Mouse (Mus musculus) MEL (cell line): Measurements from ENCODE around the gene Pclaf. TPM values are rescaled to one million over a fixed set of nuclear protein-coding genes. Genes with fewer than 3 reads are reported as not detected.

Experiments
- DNase-seq: peaks from one replicate; pipeline ENCODE4 v3.0.0; 2011; ENCODE audit warnings: low read depth, low spot score
- H3K27ac ChIP-seq: 2 replicates; pipeline ENCODE4 v1.5.1; 2012; ENCODE audit warnings: low read depth, mild to moderate bottlenecking, control low read depth, low read length, moderate library complexity; ENCODE audit not compliant: control insufficient read depth
- H3K27me3 ChIP-seq, 2 experiments: fragments of 150-350 bp in 1 of 2; sonication (generic) in 1 of 2; 2 replicates each; pipeline ENCODE4 v1.6.1; 2012; ENCODE audit warnings: low read length in 2 of 2, mild to moderate bottlenecking in 2 of 2, improper control_type of control experiment in 1 of 2, moderate library complexity in 1 of 2; ENCODE audit not compliant: insufficient read depth in 2 of 2, control insufficient read depth in 1 of 2
- H3K36me3 ChIP-seq, 2 experiments: 2 replicates each; pipeline ENCODE4 v1.6.1; 2012 to 2014; ENCODE audit warnings: low read length in 2 of 2, improper control_type of control experiment in 1 of 2, inconsistent platforms in 1 of 2, mild to moderate bottlenecking in 1 of 2; ENCODE audit not compliant: insufficient read depth in 2 of 2, control insufficient read depth in 1 of 2
- H3K4me1 ChIP-seq, 2 experiments: fragments of 150-350 bp in 1 of 2; sonication (generic) in 1 of 2; 2 replicates each; pipeline ENCODE4 v1.6.1; 2012; ENCODE audit warnings: low read length in 2 of 2, improper control_type of control experiment in 1 of 2, mild to moderate bottlenecking in 1 of 2; ENCODE audit not compliant: insufficient read depth in 2 of 2, control insufficient read depth in 1 of 2
- H3K4me3 ChIP-seq, 2 experiments: fragments of 150-350 bp in 1 of 2; sonication (generic) in 1 of 2; 2 replicates each; pipeline ENCODE4 v1.5.1; 2012; ENCODE audit warnings: low read depth in 2 of 2, low read length in 2 of 2, mild to moderate bottlenecking in 2 of 2, moderate library complexity in 2 of 2, control low read depth in 1 of 2, improper control_type of control experiment in 1 of 2; ENCODE audit not compliant: control insufficient read depth in 1 of 2, insufficient read depth in 1 of 2
- H3K79me2 ChIP-seq: 2 replicates; pipeline ENCODE4 v1.6.1; 2012; ENCODE audit warnings: mild to moderate bottlenecking, low read length, moderate library complexity; ENCODE audit not compliant: control insufficient read depth, poor library complexity, insufficient read depth
- H3K9ac ChIP-seq: 2 replicates; pipeline ENCODE4 v1.6.1; 2012; ENCODE audit warnings: low read depth, mild to moderate bottlenecking, control low read depth, low read length, moderate library complexity; ENCODE audit not compliant: control insufficient read depth, poor library complexity, severe bottlenecking
- H3K9me3 ChIP-seq: fragments of 150-350 bp; sonication (generic); replicated peaks from 2 replicates; pipeline ENCODE4 v1.6.1; 2012; ENCODE audit warnings: mild to moderate bottlenecking, low read length, improper control_type of control experiment, moderate library complexity; ENCODE audit not compliant: insufficient read depth
- BHLHE40 ChIP-seq: IDR thresholded peaks from 2 replicates; pipeline ENCODE4 v1.6.1; 2012; ENCODE audit warnings: low read depth, mild to moderate bottlenecking, inconsistent platforms, low read length, improper control_type of control experiment, borderline replicate concordance
- CHD1 ChIP-seq: IDR thresholded peaks from 2 replicates; pipeline ENCODE4 v1.6.1; 2012; ENCODE audit warnings: low read depth, mild to moderate bottlenecking, inconsistent platforms, low read length, improper control_type of control experiment
- CHD2 ChIP-seq: IDR thresholded peaks from 2 replicates; pipeline ENCODE4 v1.6.1; 2011; ENCODE audit warnings: low read length, improper control_type of control experiment
- CTCF ChIP-seq, 3 experiments: IDR thresholded peaks in 2 of 3; conservative IDR thresholded peaks in 1 of 3; 2 replicates each; pipeline ENCODE4 v1.5.1; 2011 to 2012; ENCODE audit warnings: low read length in 3 of 3, low read depth in 2 of 3, mild to moderate bottlenecking in 2 of 3, improper control_type of control experiment in 1 of 3, inconsistent platforms in 1 of 3, mixed read lengths in 1 of 3, moderate library complexity in 1 of 3; ENCODE audit not compliant: control insufficient read depth in 1 of 3, insufficient read depth in 1 of 3, poor library complexity in 1 of 3, severe bottlenecking in 1 of 3
- E2F4 ChIP-seq: IDR thresholded peaks from 2 replicates; pipeline ENCODE4 v1.6.1; 2011; ENCODE audit warnings: low read depth, low read length, improper control_type of control experiment, borderline replicate concordance
- ELF1 ChIP-seq: IDR thresholded peaks from 2 replicates; pipeline ENCODE4 v1.6.1; 2014; ENCODE audit warnings: low read depth, mild to moderate bottlenecking, inconsistent platforms, low read length, improper control_type of control experiment, moderate library complexity
- EP300 ChIP-seq, 2 experiments: IDR thresholded peaks; 2 replicates each; pipeline ENCODE4 v1.6.1; 2011; ENCODE audit warnings: improper control_type of control experiment in 2 of 2, low read length in 2 of 2, low read depth in 1 of 2, mild to moderate bottlenecking in 1 of 2
- ETS1 ChIP-seq: IDR thresholded peaks from 2 replicates; pipeline ENCODE4 v1.6.1; 2012; ENCODE audit warnings: low read depth, mild to moderate bottlenecking, inconsistent platforms, low read length, improper control_type of control experiment, moderate library complexity
- GABPA ChIP-seq: IDR thresholded peaks from 2 replicates; pipeline ENCODE4 v1.6.1; 2012; ENCODE audit warnings: low read depth, mild to moderate bottlenecking, inconsistent platforms, low read length, improper control_type of control experiment, moderate library complexity
- GATA1 ChIP-seq: IDR thresholded peaks from 2 replicates; pipeline ENCODE4 v1.6.1; 2011; ENCODE audit warnings: low read depth, low read length, improper control_type of control experiment
- HCFC1 ChIP-seq: IDR thresholded peaks from 2 replicates; pipeline ENCODE4 v1.6.1; 2012; ENCODE audit warnings: low read depth, mild to moderate bottlenecking, inconsistent platforms, low read length, improper control_type of control experiment, moderate library complexity
- JUND ChIP-seq: IDR thresholded peaks from 2 replicates; pipeline ENCODE4 v1.6.1; 2011; ENCODE audit warnings: low read depth, mild to moderate bottlenecking, improper control_type of control experiment, low read length
- KAT2A ChIP-seq: conservative IDR thresholded peaks from 2 replicates; pipeline ENCODE4 v1.6.1; 2012; ENCODE audit warnings: low read depth, low read length, improper control_type of control experiment, inconsistent platforms
- MAFK ChIP-seq: IDR thresholded peaks from 2 replicates; pipeline ENCODE4 v1.6.1; 2011; ENCODE audit warnings: low read depth, mild to moderate bottlenecking, low read length, improper control_type of control experiment, borderline replicate concordance
- MAX ChIP-seq: IDR thresholded peaks from 2 replicates; pipeline ENCODE4 v1.6.1; 2011; ENCODE audit warnings: low read length, improper control_type of control experiment
- MAZ ChIP-seq: IDR thresholded peaks from 2 replicates; pipeline ENCODE4 v1.6.1; 2012; ENCODE audit warnings: low read depth, mild to moderate bottlenecking, inconsistent platforms, low read length, improper control_type of control experiment
- MEF2A ChIP-seq: IDR thresholded peaks from 2 replicates; pipeline ENCODE4 v1.6.1; 2014; ENCODE audit warnings: low read depth, mild to moderate bottlenecking, inconsistent platforms, low read length, improper control_type of control experiment; ENCODE audit not compliant: poor library complexity, insufficient replicate concordance, severe bottlenecking; ENCODE audit errors: extremely low read depth
- MXI1 ChIP-seq: IDR thresholded peaks from 2 replicates; pipeline ENCODE4 v1.6.1; 2011; ENCODE audit warnings: mild to moderate bottlenecking, low read depth, low read length, improper control_type of control experiment
- MYB ChIP-seq: IDR thresholded peaks from 2 replicates; pipeline ENCODE4 v1.6.1; 2011; ENCODE audit warnings: mild to moderate bottlenecking, low read depth, low read length, improper control_type of control experiment
- MYC ChIP-seq: IDR thresholded peaks from 2 replicates; pipeline ENCODE4 v1.6.1; 2011; ENCODE audit warnings: low read depth, mild to moderate bottlenecking, low read length, improper control_type of control experiment, moderate library complexity
- NELFE ChIP-seq: IDR thresholded peaks from 2 replicates; pipeline ENCODE4 v1.6.1; 2011; ENCODE audit warnings: low read depth, low read length, improper control_type of control experiment
- NRF1 ChIP-seq: IDR thresholded peaks from 2 replicates; pipeline ENCODE4 v1.6.1; 2014; ENCODE audit warnings: low read depth, mild to moderate bottlenecking, inconsistent platforms, low read length, improper control_type of control experiment, moderate library complexity; ENCODE audit not compliant: poor library complexity, insufficient read depth, severe bottlenecking
- POLR2A ChIP-seq, 2 experiments: IDR thresholded peaks; 2 replicates each; pipeline ENCODE4 v1.6.1; 2011 to 2012; ENCODE audit warnings: low read length in 2 of 2, mild to moderate bottlenecking in 2 of 2, control low read depth in 1 of 2, improper control_type of control experiment in 1 of 2, low read depth in 1 of 2, moderate library complexity in 1 of 2; ENCODE audit not compliant: control insufficient read depth in 1 of 2, insufficient read depth in 1 of 2, poor library complexity in 1 of 2
- POLR2AphosphoS2 ChIP-seq: IDR thresholded peaks from 2 replicates; pipeline ENCODE4 v1.6.1; 2011; ENCODE audit warnings: low read length, improper control_type of control experiment
- POLR2AphosphoS5 ChIP-seq: IDR thresholded peaks from 2 replicates; pipeline ENCODE4 v1.6.1; 2012; ENCODE audit warnings: low read depth, borderline replicate concordance, mild to moderate bottlenecking, inconsistent platforms, low read length, moderate library complexity, mixed read lengths
- RAD21 ChIP-seq: IDR thresholded peaks from 2 replicates; pipeline ENCODE4 v1.6.1; 2011; ENCODE audit warnings: mild to moderate bottlenecking, low read depth, low read length, improper control_type of control experiment
- RCOR1 ChIP-seq: IDR thresholded peaks from 2 replicates; pipeline ENCODE4 v1.6.1; 2012; ENCODE audit warnings: low read depth, mild to moderate bottlenecking, inconsistent platforms, low read length, improper control_type of control experiment
- SIN3A ChIP-seq: IDR thresholded peaks from 2 replicates; pipeline ENCODE4 v1.6.1; 2012; ENCODE audit warnings: low read length, improper control_type of control experiment, inconsistent platforms
- SMC3 ChIP-seq: IDR thresholded peaks from 2 replicates; pipeline ENCODE4 v1.6.1; 2011; ENCODE audit warnings: low read depth, low read length, improper control_type of control experiment
- TAL1 ChIP-seq: IDR thresholded peaks from 2 replicates; pipeline ENCODE4 v1.6.1; 2012; ENCODE audit warnings: mild to moderate bottlenecking, inconsistent platforms, low read length, moderate library complexity, mixed read lengths
- TBP ChIP-seq: IDR thresholded peaks from 2 replicates; pipeline ENCODE4 v1.8.0; 2011; ENCODE audit warnings: low read depth, low read length, improper control_type of control experiment
- TCF12 ChIP-seq: IDR thresholded peaks from 2 replicates; pipeline ENCODE4 v1.6.1; 2014; ENCODE audit warnings: low read depth, mild to moderate bottlenecking, inconsistent platforms, low read length, improper control_type of control experiment, moderate library complexity
- UBTF ChIP-seq: IDR thresholded peaks from 2 replicates; pipeline ENCODE4 v1.6.1; 2012; ENCODE audit warnings: low read depth, mild to moderate bottlenecking, inconsistent platforms, low read length, improper control_type of control experiment, moderate library complexity, borderline replicate concordance; ENCODE audit not compliant: insufficient read depth
- USF1 ChIP-seq: IDR thresholded peaks from 2 replicates; pipeline ENCODE4 v1.6.1; 2014; ENCODE audit warnings: low read depth, mild to moderate bottlenecking, inconsistent platforms, low read length, improper control_type of control experiment, moderate library complexity
- USF2 ChIP-seq, 2 experiments: IDR thresholded peaks; 2 replicates each; pipeline ENCODE4 v1.6.1; 2011 to 2012; ENCODE audit warnings: improper control_type of control experiment in 2 of 2, low read length in 2 of 2, borderline replicate concordance in 1 of 2, inconsistent platforms in 1 of 2, low read depth in 1 of 2, mild to moderate bottlenecking in 1 of 2; ENCODE audit not compliant: insufficient read depth in 1 of 2
- ZC3H11A ChIP-seq: IDR thresholded peaks from 2 replicates; pipeline ENCODE4 v1.6.1; 2012; ENCODE audit warnings: low read depth, mild to moderate bottlenecking, inconsistent platforms, low read length, improper control_type of control experiment
- ZKSCAN1 ChIP-seq: IDR thresholded peaks from 2 replicates; pipeline ENCODE4 v1.6.1; 2012; ENCODE audit warnings: low read depth, mild to moderate bottlenecking, inconsistent platforms, low read length, improper control_type of control experiment, moderate library complexity
- ZMIZ1 ChIP-seq: IDR thresholded peaks from 2 replicates; pipeline ENCODE4 v1.6.1; 2012; ENCODE audit warnings: low read depth, mild to moderate bottlenecking, inconsistent platforms, low read length, improper control_type of control experiment, moderate library complexity
- ZNF384 ChIP-seq: IDR thresholded peaks from 2 replicates; pipeline ENCODE4 v1.6.1; 2012; ENCODE audit warnings: low read depth, mild to moderate bottlenecking, inconsistent platforms, low read length, improper control_type of control experiment
- polyA plus RNA-seq, 2 experiments: library from polyadenylated mRNA; stranded (reverse) in 1 of 2; unstranded in 1 of 2; fragments of >175 nt in 1 of 2; fragments of >200 nt in 1 of 2; gene quantifications; 2 replicates each; pipeline versions ENCODE4 v1.2.1 to v1.2.4; 2012; ENCODE audit warnings: low replicate concordance in 2 of 2, low read depth in 1 of 2; ENCODE audit not compliant: insufficient read length in 2 of 2, insufficient read depth in 1 of 2, missing spikeins in 1 of 2
- total RNA-seq: library from RNA; depleted of rRNA; stranded (reverse); fragments of 300-350 nt; gene quantifications from 2 replicates; pipeline ENCODE4 v1.2.3, GENCODE M21; 2012

The Pclaf gene
- total and polyA plus RNA-seq, 3 experiments: 67.1 to 99.0 TPM; not detected in 1

DNA sequence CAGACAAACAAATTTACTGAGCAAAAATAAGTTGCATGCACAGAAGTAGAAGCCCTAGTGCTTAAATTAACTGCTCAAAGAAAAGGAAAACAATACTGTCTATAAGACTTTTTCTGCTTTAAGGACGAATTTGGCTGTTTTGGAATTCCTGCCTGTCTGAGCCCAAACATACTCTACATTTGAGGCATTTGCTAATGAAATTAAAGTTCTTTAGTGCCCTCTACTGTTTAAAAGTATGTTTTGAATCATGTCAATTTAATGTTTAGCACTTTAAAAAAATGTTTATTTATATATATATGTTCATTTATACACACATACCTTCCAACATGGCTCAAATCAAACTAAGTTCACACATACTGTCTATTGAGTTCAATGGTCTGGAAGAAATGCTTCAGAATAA is 39.8 kb upstream of the Pclaf start:
- no peak overlapping the region for H3K4me3 ChIP-seq
- no peaks in the 10 kb centered on the region for H3K9me3 ChIP-seq
- peaks cover 0 to 29% of the 10 kb centered on the region in 2 experiments; a peak in 2 of 4 replicates for H3K36me3 ChIP-seq
- H3K27ac ChIP-seq: no peak overlapping the region
- TF ChIP-seq SMC3 (peak; percentile 77), MAZ (no peak), MEF2A (no peak), TAL1 (no peak), TBP (no peak), POLR2AphosphoS2 (no peak), GABPA (no peak), UBTF (no peak), NELFE (no peak), MXI1 (no peak), ZMIZ1 (no peak), MYB (no peak), ZKSCAN1 (no peak), MAX (no peak), MAFK (no peak), KAT2A (no peak), USF2 (IDR thresholded peaks at IDR 0.05; ENCODE audit: borderline replicate concordance in 1 of 2, insufficient read depth in 1 of 2, low read depth in 1 of 2, low read length in 2 of 2) (no peak), NRF1 (no peak), GATA1 (no peak), CTCF (IDR thresholded peaks at IDR 0.05 in 2 of 3, conservative IDR thresholded peaks at IDR 0.05 in 1 of 3; ENCODE audit: control insufficient read depth in 1 of 3, insufficient read depth in 1 of 3, low read depth in 2 of 3, low read length in 3 of 3, poor library complexity in 1 of 3, severe bottlenecking in 1 of 3) (peak in 2 of 3 experiments; percentile 16 to 72; a peak in 2 of 6 replicates), ETS1 (no peak), JUND (no peak), CHD1 (no peak), SIN3A (no peak), MYC (no peak), EP300 (IDR thresholded peaks at IDR 0.05; ENCODE audit: low read depth in 1 of 2, low read length in 2 of 2) (no peak), TCF12 (no peak), ZNF384 (peak; percentile 59), RAD21 (peak; percentile 90), POLR2A (IDR thresholded peaks at IDR 0.05; ENCODE audit: control insufficient read depth in 1 of 2, insufficient read depth in 1 of 2, low read depth in 1 of 2, low read length in 2 of 2, poor library complexity in 1 of 2) (no peak), E2F4 (no peak), RCOR1 (no peak), ELF1 (no peak), BHLHE40 (no peak), HCFC1 (no peak), CHD2 (no peak), USF1 (no peak), ZC3H11A (peak; percentile 88), POLR2AphosphoS5 (no peak)
- TF ChIP-seq, all 39 proteins: peak for 5
- peak; percentile 50 for DNase-seq
- H3K27me3 ChIP-seq: no peaks in the 10 kb centered on the region
- H3K79me2 ChIP-seq: no peaks in the 10 kb centered on the region
- H3K4me1 ChIP-seq: peaks cover 10 to 18% of the 10 kb centered on the region in 2 experiments
- H3K9ac ChIP-seq: no peak overlapping the region
